Mouse (Mus musculus): ENCODE measurements around the gene Olfr1306. TPM values are rescaled to one million over a fixed set of nuclear protein-coding genes. Genes with fewer than 3 reads are reported as not detected.

Gene Olfr1306
- polyA plus RNA-seq (2011; ENCODE audit: insufficient read length, low read depth, missing spikeins) = not detected in 2 replicates

- no peak within 1 kb of the TSS for H3K4me3 ChIP-seq (ENCODE audit: insufficient read depth, low read length)
- no peaks in the 10 kb centered on the region for H3K4me1 ChIP-seq (ENCODE audit: control insufficient read depth, insufficient read depth, low read length)
- TF ChIP-seq CTCF (IDR thresholded peaks at IDR 0.05; ENCODE audit: borderline replicate concordance, insufficient read depth, low read length) (no peak), POLR2A (IDR thresholded peaks at IDR 0.05; ENCODE audit: low read depth, low read length) (no peak)
- no peak within 1 kb of the TSS for H3K27ac ChIP-seq (ENCODE audit: insufficient read depth, low read length)
Measured at GRCm38 (mm10) chr2:111916171-111916570, at the start of gene Olfr1306. Gene Olfr1306 (minus strand): TSS chr2:111916271.

GRCm38 (mm10) chr2:111964844-111965243 lies 48.8 kb upstream of the Olfr1306 start, which contains the start of gene Olfr1308:
Gene Olfr1308 (minus strand): TSS chr2:111964944.
- no peak within 1 kb of the TSS for H3K4me3 ChIP-seq (ENCODE audit: insufficient read depth, low read length)
- TF ChIP-seq POLR2A (IDR thresholded peaks at IDR 0.05; ENCODE audit: low read depth, low read length) (no peak), CTCF (IDR thresholded peaks at IDR 0.05; ENCODE audit: borderline replicate concordance, insufficient read depth, low read length) (no peak)
- no peak within 1 kb of the TSS for H3K27ac ChIP-seq (ENCODE audit: insufficient read depth, low read length)
- no peaks in the 10 kb centered on the region for H3K4me1 ChIP-seq (ENCODE audit: control insufficient read depth, insufficient read depth, low read length)

GRCm38 (mm10) chr2:111949340-111949739 lies 33.3 kb upstream of the Olfr1306 start, which contains the start of gene Olfr1307:
Gene Olfr1307 (minus strand): TSS chr2:111949440.
- no peak for TF ChIP-seq POLR2A (IDR thresholded peaks at IDR 0.05; ENCODE audit: low read depth, low read length)
- no peak for TF ChIP-seq CTCF (IDR thresholded peaks at IDR 0.05; ENCODE audit: borderline replicate concordance, insufficient read depth, low read length)
- Histone ChIP-seq H3K27ac (ENCODE audit: insufficient read depth, low read length) (no peak within 1 kb of the TSS), H3K4me3 (ENCODE audit: insufficient read depth, low read length) (no peak within 1 kb of the TSS), H3K4me1 (ENCODE audit: control insufficient read depth, insufficient read depth, low read length) (no peaks in the 10 kb centered on the region)

- Histone ChIP-seq H3K4me1 (ENCODE audit: control insufficient read depth, insufficient read depth, low read length) (no peaks in the 10 kb centered on the region), H3K27ac (ENCODE audit: insufficient read depth, low read length) (no peak within 1 kb of the TSS), H3K4me3 (ENCODE audit: insufficient read depth, low read length) (no peak within 1 kb of the TSS)
- no peak for TF ChIP-seq CTCF (IDR thresholded peaks at IDR 0.05; ENCODE audit: borderline replicate concordance, insufficient read depth, low read length)
- TF ChIP-seq POLR2A (IDR thresholded peaks at IDR 0.05; ENCODE audit: low read depth, low read length) = no peak
Measured at GRCm38 (mm10) chr2:111877049-111877448, 39.0 kb downstream of the Olfr1306 start, which contains the start of gene Olfr1305. Gene Olfr1305 (minus strand): TSS chr2:111877149.

Other genes with a start within 250 kb of the Olfr1306 start
- gene Olfr1301, start 165.3 kb downstream of the Olfr1306 start, polyA plus RNA-seq (2011; ENCODE audit: insufficient read length, low read depth, missing spikeins) = not detected in 2 replicates
- not detected in 2 replicates for gene Olfr1302, start 138.8 kb downstream of the Olfr1306 start, polyA plus RNA-seq (2011; ENCODE audit: insufficient read length, low read depth, missing spikeins)
- gene Olfr1303, start 95.9 kb downstream of the Olfr1306 start, polyA plus RNA-seq (2011; ENCODE audit: insufficient read length, low read depth, missing spikeins) = not detected in 2 replicates
- gene Olfr1305, start 39.1 kb downstream of the Olfr1306 start, polyA plus RNA-seq (2011; ENCODE audit: insufficient read length, low read depth, missing spikeins) = not detected in 2 replicates
- gene Olfr1307, start 33.2 kb upstream of the Olfr1306 start, polyA plus RNA-seq (2011; ENCODE audit: insufficient read length, low read depth, missing spikeins) = 0.03 TPM in 1 of 2 replicates, not detected in the other
- not detected in 2 replicates for gene Olfr1308, start 48.7 kb upstream of the Olfr1306 start, polyA plus RNA-seq (2011; ENCODE audit: insufficient read length, low read depth, missing spikeins)
- 0.12 and 0.56 TPM in 2 replicates for gene Olfr1309, start 74.0 kb upstream of the Olfr1306 start, polyA plus RNA-seq (2011; ENCODE audit: insufficient read length, low read depth, missing spikeins)
- gene Olfr1310, start 96.4 kb upstream of the Olfr1306 start, polyA plus RNA-seq (2011; ENCODE audit: insufficient read length, low read depth, missing spikeins) = 0.48 and 0.51 TPM in 2 replicates
- not detected in 2 replicates for gene Olfr1311, start 108.1 kb upstream of the Olfr1306 start, polyA plus RNA-seq (2011; ENCODE audit: insufficient read length, low read depth, missing spikeins)
- 0.15 and 0.39 TPM in 2 replicates for gene Olfr1312, start 134.0 kb upstream of the Olfr1306 start, polyA plus RNA-seq (2011; ENCODE audit: insufficient read length, low read depth, missing spikeins)
- 0.37 and 0.39 TPM in 2 replicates for gene Olfr1313, start 161.6 kb upstream of the Olfr1306 start, polyA plus RNA-seq (2011; ENCODE audit: insufficient read length, low read depth, missing spikeins)
- 1.6 and 2.3 TPM in 2 replicates for gene Olfr1314, start 180.5 kb upstream of the Olfr1306 start, polyA plus RNA-seq (2011; ENCODE audit: insufficient read length, low read depth, missing spikeins)
- 1.2 and 1.8 TPM in 2 replicates for gene Olfr1315-ps1, start 199.2 kb upstream of the Olfr1306 start, polyA plus RNA-seq (2011; ENCODE audit: insufficient read length, low read depth, missing spikeins)
- 1.3 and 1.9 TPM in 2 replicates for gene Olfr1316, start 218.7 kb upstream of the Olfr1306 start, polyA plus RNA-seq (2011; ENCODE audit: insufficient read length, low read depth, missing spikeins)
- not detected in 2 replicates for gene Olfr1317, start 224.1 kb upstream of the Olfr1306 start, polyA plus RNA-seq (2011; ENCODE audit: insufficient read length, low read depth, missing spikeins)
- gene Olfr1318, start 237.9 kb upstream of the Olfr1306 start, polyA plus RNA-seq (2011; ENCODE audit: insufficient read length, low read depth, missing spikeins) = not detected in 2 replicates